Mouse (Mus musculus) forebrain, embryonic 11.5 days (tissue): ENCODE measurements around the gene Lsm4. TPM values are rescaled to one million over a fixed set of nuclear protein-coding genes. Genes with fewer than 3 reads are reported as not detected.
A peak's percentile ranks its signal among the peaks of the same experiment; 100 is the strongest.

Experiments used
- ATAC-seq: fragments of 200-750 bp; cut with Nextera tagmentation; replicated peaks from 2 replicates; pipeline ENCODE4 v1.8.0; 2017; ENCODE audit warnings: moderate TSS enrichment; ENCODE audit not compliant: low FRiP score
- DNase-seq: peaks from one replicate; pipeline ENCODE4 v3.0.0-alpha.2; 2017; ENCODE audit warnings: low spot score
- H3K27ac ChIP-seq: fragments of 300-500 bp; sonication (generic); 2 replicates; pipeline ENCODE4 v1.5.1; 2014; ENCODE audit warnings: low read depth, low read length
- H3K27me3 ChIP-seq: fragments of 300-500 bp; sonication (generic); 2 replicates; pipeline ENCODE4 v1.6.1; 2014; ENCODE audit warnings: mild to moderate bottlenecking, low read length, mixed read lengths; ENCODE audit not compliant: control insufficient read depth, insufficient read depth
- H3K36me3 ChIP-seq: fragments of 300-500 bp; sonication (generic); 2 replicates; pipeline ENCODE4 v1.6.1; 2014; ENCODE audit warnings: mild to moderate bottlenecking, low read length, moderate library complexity, mixed read lengths; ENCODE audit not compliant: control insufficient read depth, insufficient read depth
- H3K4me1 ChIP-seq: fragments of 300-500 bp; sonication (generic); replicated peaks from 2 replicates; pipeline ENCODE4 v1.6.1; 2014; ENCODE audit warnings: low read length, mixed read lengths; ENCODE audit not compliant: control insufficient read depth, insufficient read depth
- H3K4me2 ChIP-seq: fragments of 300-500 bp; sonication (generic); 2 replicates; pipeline ENCODE4 v1.6.1; 2014; ENCODE audit warnings: low read depth, mild to moderate bottlenecking, low read length, moderate library complexity, mixed read lengths; ENCODE audit not compliant: severe bottlenecking
- H3K4me3 ChIP-seq: fragments of 300-500 bp; sonication (generic); 2 replicates; pipeline ENCODE4 v1.5.1; 2014; ENCODE audit warnings: low read depth, low read length
- H3K9ac ChIP-seq: fragments of 300-500 bp; sonication (generic); 2 replicates; pipeline ENCODE4 v1.6.1; 2014; ENCODE audit warnings: low read length
- H3K9me3 ChIP-seq: fragments of 300-500 bp; sonication (generic); 2 replicates; pipeline ENCODE4 v1.6.1; 2016; ENCODE audit warnings: low read length, mixed read lengths; ENCODE audit not compliant: control insufficient read depth
- WGBS: fragments of 180-500 bp; shearing (Covaris S2); extraction: QIAGEN DNeasy Blood & Tissue Kit; methylation state at CpG from one replicate; pipeline ENCODE4 v1.1.7; 2014; 5-methylcytosine and 5-hydroxymethylcytosine counted together
- polyA plus RNA-seq: library from polyadenylated mRNA; unstranded; fragments of >200 nt; fragmentation: Nextera tagmentation; extraction: Ambion mirVana; gene quantifications from 2 replicates; pipeline ENCODE4 v1.2.1, GENCODE M21; 2014

Gene Lsm4
- polyA plus RNA-seq, 1 experiment from 2014 or later, result 318 TPM

DNA sequence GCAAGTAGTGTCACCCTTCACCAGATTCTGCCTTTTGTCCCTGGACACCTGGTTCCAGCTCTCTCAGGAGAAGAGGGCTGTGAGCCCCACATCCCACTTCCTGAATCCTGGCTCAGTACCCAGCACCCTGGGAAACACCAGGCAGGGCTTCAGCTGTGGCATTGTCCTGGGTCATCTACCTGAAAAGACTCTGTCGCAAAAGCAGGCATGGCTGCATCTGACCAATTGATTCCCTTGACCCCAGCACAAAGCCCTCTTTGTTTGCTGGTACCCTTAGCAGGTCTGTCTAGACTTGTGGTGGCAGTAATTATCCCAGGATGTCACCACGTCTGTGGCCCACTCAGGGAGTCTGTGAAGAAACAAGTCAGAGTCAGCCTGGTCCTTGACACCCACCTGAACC is 17.6 kb upstream of the Lsm4 start:
- no peak for ATAC-seq
- H3K4me2 ChIP-seq, result 0 out of 2 replicates have a peak overlapping the region, but pooled peaks have one; percentile 2

DNA sequence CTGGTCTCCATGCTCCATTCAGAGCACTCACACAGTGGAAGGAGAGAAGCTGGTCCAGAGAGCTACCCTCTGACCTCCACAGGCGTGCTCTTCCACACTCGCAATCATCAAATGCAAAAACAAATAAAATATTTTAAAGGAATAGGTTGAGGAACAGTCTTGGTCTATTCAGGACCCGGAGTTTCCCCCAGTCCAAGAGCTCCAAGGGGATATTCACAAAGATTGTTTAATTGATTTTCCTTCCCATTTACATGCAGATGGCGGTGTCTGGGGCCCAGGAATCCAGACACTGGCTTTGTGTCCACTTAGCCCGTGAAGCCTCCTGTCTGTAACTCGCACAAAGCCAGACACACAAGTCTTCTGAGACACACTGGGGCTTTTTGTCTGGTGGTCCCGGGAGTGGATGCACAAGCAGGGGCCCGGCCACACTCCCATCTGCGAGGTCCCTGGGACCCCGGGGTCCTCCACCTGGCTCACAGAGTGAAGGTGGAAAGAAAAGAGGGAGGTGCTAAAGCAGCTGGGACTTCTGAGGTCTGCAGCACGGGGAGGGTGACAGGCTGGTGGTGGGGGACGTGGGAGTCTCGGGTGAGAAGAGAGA is 16.8 kb upstream of the Lsm4 start:
- no peaks in the 10 kb centered on the region for H3K9me3 ChIP-seq
- H3K4me3 ChIP-seq, result no peak overlapping the region
- no peaks in the 10 kb centered on the region for H3K27me3 ChIP-seq
- H3K9ac ChIP-seq, result peak overlapping the region; percentile 56
- WGBS, result 28% methylated on average over 13 of the region's 13 CpGs
- H3K4me1 ChIP-seq, result peaks cover 24% of the 10 kb centered on the region
- peak; percentile 18 for ATAC-seq
- DNase-seq, result peak; percentile 70
- peak overlapping the region; percentile 97 for H3K27ac ChIP-seq
- H3K4me2 ChIP-seq, result peak overlapping the region; percentile 18; the same call in 1 of the 2 replicates
- H3K36me3 ChIP-seq, result no peaks in the 10 kb centered on the region; the same call in 1 of the 2 replicates

More for the DNA sequence above, 17.6 kb upstream of the Lsm4 start:
- Histone ChIP-seq H3K4me3 (no peak overlapping the region), H3K27ac (peak overlapping the region; percentile 97), H3K9ac (peak overlapping the region; percentile 27), H3K9me3 (no peaks in the 10 kb centered on the region), H3K4me1 (peaks cover 24% of the 10 kb centered on the region), H3K27me3 (no peaks in the 10 kb centered on the region), H3K36me3 (peaks cover 4% of the 10 kb centered on the region; the same call in 1 of the 2 replicates)
- WGBS, result 4% methylated on average over 2 of the region's 2 CpGs
- DNase-seq, result no peak

DNA sequence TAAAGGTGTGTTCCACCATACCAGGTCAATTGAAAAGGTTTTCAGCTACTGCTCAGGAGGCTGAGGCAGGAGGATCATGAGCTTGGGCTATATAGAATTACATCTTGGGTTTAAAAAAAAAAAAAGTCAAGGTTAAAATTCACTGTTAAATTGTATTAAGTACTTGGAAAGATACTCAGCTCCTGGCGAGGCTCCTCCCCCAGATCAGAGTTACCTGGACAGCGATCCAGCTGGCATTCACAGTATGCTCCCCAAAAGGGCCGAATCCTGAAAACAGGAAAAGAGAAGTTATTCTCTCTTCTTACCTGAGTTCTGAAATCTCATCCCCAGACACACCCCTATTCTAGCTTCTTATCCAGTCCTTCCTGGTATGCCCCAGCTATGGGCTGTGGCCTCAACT is 15.8 kb upstream of the Lsm4 start:
- H3K4me1 ChIP-seq, result peaks cover 24% of the 10 kb centered on the region
- no peak for DNase-seq
- H3K9ac ChIP-seq, result no peak overlapping the region
- H3K27me3 ChIP-seq, result no peaks in the 10 kb centered on the region
- no peak overlapping the region for H3K4me3 ChIP-seq
- no peak overlapping the region; the same call in 1 of the 2 replicates for H3K4me2 ChIP-seq
- H3K27ac ChIP-seq, result peak overlapping the region; percentile 97
- WGBS, result 97% methylated on average over 3 of the region's 3 CpGs
- ATAC-seq, result no peak
- no peaks in the 10 kb centered on the region for H3K9me3 ChIP-seq
- H3K36me3 ChIP-seq, result no peaks in the 10 kb centered on the region; the same call in 1 of the 2 replicates

DNA sequence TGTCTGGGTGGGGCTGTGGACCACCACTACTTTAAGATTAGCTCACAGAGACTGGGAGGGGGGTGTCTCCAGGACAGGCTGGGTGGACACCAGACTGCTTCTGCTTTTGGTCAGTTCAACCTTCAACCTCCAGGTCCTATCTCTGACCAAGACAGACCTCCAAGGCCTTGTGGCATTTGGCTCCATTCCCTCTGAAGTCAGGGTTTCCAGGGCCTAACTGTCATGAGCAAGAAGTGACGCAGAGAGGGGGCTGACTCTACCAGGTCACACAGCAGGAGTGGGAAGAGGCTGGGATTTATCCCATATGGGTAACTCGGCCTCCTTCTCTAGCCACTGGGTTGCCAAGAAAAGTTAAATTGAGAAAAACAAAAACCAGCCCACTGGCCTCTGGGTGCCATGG is 15.3 kb upstream of the Lsm4 start:
- no peak for DNase-seq
- H3K4me1 ChIP-seq, result peaks cover 24% of the 10 kb centered on the region
- WGBS, result 84% methylated on average over 2 of the region's 2 CpGs
- peak overlapping the region; percentile 97 for H3K27ac ChIP-seq
- H3K4me2 ChIP-seq, result peak overlapping the region; percentile 85
- peak overlapping the region; percentile 32; the same call in 1 of the 2 replicates for H3K9ac ChIP-seq
- H3K27me3 ChIP-seq, result no peaks in the 10 kb centered on the region
- H3K36me3 ChIP-seq, result no peaks in the 10 kb centered on the region; the same call in 1 of the 2 replicates
- H3K9me3 ChIP-seq, result no peaks in the 10 kb centered on the region
- no peak for ATAC-seq
- no peak overlapping the region; the same call in 1 of the 2 replicates for H3K4me3 ChIP-seq

DNA sequence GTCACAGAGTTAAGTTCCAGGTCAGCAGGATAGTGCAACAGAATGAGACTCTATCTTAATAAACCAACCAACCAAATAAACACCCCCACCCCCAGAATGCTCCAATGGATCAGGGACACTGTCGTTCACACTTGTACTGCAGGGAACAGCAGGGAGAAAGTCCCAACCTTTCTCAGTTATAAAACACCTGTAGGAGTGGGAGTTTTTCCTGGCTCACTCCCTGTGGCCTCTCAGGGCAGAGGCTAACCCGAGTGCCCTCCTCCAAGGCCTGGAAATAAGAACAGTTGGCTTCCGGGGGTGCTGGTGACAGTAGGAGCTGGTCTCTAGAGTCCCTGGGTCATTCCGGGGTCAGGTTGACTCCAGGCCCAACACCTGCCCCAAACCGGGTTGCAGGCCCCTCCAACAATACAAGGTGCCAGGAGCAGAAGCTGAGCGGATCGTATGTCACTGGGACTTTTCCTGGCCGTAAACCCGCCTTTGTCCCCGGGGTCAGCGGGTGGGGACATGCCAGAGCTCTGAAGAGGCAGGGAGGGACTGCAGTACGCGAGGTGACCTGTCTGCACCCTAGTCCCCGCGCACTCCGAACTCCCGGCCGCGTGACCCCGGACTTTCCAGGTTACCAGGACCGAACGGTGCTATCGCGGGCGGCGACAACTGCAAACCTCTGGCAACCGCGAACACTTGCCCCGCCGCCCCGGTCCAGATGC is 14.0 kb upstream of the Lsm4 start:
- Histone ChIP-seq H3K27me3 (no peaks in the 10 kb centered on the region), H3K4me2 (peak overlapping the region; percentile 85), H3K27ac (peak overlapping the region; percentile 31; the same call in 1 of the 2 replicates), H3K9ac (peak overlapping the region; percentile 80), H3K4me3 (peak overlapping the region; percentile 75), H3K36me3 (no peaks in the 10 kb centered on the region; the same call in 1 of the 2 replicates), H3K4me1 (peaks cover 24% of the 10 kb centered on the region), H3K9me3 (no peaks in the 10 kb centered on the region)
- ATAC-seq (peak; percentile 45), DNase-seq (no peak)
- 2% methylated on average over 31 of the region's 31 CpGs for WGBS

DNA sequence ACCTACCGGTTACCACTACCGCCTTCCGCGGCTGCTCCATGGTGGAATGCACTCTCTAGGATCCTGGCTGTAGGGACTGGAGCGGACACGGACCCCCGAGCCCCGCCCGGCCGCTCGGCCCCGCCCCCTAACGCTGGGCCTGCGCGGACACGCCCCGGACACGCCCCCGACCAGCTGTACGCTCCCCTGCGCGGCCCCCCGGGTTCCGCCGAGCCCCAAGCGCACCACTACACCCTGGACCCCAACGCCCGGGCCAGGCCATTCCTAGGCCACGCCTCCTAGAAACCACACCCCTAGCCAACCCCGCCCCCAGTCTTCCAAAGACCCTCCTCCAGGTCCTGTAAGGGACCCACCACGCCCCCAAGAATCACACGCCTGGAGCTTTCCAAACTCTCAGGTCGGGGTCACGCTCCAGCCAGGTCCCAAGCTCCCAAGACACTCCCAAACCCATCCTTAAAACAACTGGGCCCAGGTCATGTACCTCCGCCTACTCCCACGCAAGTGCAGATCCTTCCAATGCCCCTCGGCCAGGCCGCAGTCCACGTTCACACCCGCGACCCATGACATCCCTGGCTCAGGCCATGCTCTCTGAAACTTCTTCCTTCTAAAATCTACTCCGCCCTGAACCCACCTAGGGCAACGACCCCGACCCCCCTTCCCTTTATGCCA is 13.3 kb upstream of the Lsm4 start:
- Histone ChIP-seq H3K27ac (peak overlapping the region; percentile 37; the same call in 1 of the 2 replicates), H3K4me3 (peak overlapping the region; percentile 75), H3K9me3 (no peaks in the 10 kb centered on the region), H3K4me2 (peak overlapping the region; percentile 85), H3K27me3 (no peaks in the 10 kb centered on the region), H3K36me3 (no peaks in the 10 kb centered on the region), H3K9ac (peak overlapping the region; percentile 80), H3K4me1 (peaks cover 24% of the 10 kb centered on the region)
- ATAC-seq, result peak; percentile 91
- peak; percentile 99 for DNase-seq
- WGBS, result 1% methylated on average over 42 of the region's 44 CpGs

DNA sequence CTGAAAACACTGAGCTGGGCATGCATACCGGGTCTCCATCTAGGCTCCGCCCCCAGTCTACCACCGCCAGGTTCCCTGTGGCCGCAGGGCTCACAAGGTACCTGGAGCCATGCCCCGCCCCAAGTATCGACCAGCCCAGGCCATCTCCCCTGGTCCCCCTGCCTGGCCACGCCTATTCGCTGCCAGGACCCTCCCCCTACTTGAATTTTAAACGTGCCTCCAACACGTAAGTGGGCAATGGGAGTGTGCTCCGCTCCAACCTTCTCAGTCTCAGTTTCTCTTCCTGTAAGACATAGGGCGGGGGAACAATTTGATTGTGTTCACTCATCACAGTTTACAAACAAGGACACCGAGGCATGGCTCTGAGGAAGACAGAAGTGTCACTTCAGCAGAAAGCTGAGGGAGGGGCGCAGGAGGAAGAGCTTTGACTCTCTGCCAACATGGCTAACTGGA is 12.7 kb upstream of the Lsm4 start, which contains the start of gene Pgpep1:
Pgpep1 (minus strand) TSS at position 116 of the 453 bp plus-strand sequence.
- ATAC-seq, result peak; percentile 56
- Histone ChIP-seq H3K9me3 (no peaks in the 10 kb centered on the region), H3K36me3 (no peaks in the 10 kb centered on the region), H3K27ac (peak within 1 kb of the TSS; percentile 37; the same call in 1 of the 2 replicates), H3K4me1 (peaks cover 20% of the 10 kb centered on the region), H3K4me3 (peak within 1 kb of the TSS; percentile 75), H3K4me2 (peak within 1 kb of the TSS; percentile 85), H3K9ac (peak within 1 kb of the TSS; percentile 80), H3K27me3 (no peaks in the 10 kb centered on the region)
- WGBS, result 2% methylated on average over 14 of the region's 14 CpGs
- peak; percentile 73 for DNase-seq

DNA sequence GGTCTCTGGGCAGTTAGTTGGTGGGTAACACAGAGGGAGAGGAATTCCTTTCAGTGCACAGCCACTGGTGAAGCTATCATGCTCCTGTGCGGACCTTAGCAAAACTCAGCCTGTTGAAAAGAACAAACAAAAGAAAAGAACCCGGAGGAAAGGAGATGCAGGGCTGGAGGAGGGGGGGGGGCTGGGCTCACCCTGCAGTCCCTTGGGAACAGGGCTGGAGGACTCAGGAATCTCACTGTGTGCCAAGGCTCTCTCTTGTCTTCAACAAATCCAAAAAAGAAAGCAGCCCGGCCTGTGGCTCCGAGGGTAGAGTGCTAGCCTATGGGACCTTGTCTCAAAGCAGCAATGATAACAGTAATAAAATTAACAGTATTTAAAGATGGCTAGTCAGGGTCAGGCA is 9.4 kb upstream of the Lsm4 start:
- 52% methylated on average over 4 of the region's 4 CpGs for WGBS
- Histone ChIP-seq H3K4me1 (peaks cover 7% of the 10 kb centered on the region; the same call in 1 of the 2 replicates), H3K9me3 (no peaks in the 10 kb centered on the region), H3K4me2 (no peak overlapping the region), H3K36me3 (no peaks in the 10 kb centered on the region), H3K9ac (no peak overlapping the region), H3K27ac (no peak overlapping the region), H3K27me3 (no peaks in the 10 kb centered on the region), H3K4me3 (no peak overlapping the region)
- ATAC-seq (no peak), DNase-seq (no peak)
